Mouse (Mus musculus) forebrain, embryonic 11.5 days (tissue): ENCODE measurements at regions not wholly inside any gene's neighbourhood (a gene's known extent, or its start where the extent isn't known, plus 50 kb on each side); places are given as distances from the start of the nearest gene placed in this dataset.

Experiments
- ATAC-seq: fragments of 200-750 bp; cut with Nextera tagmentation; replicated peaks from 2 replicates; pipeline ENCODE4 v1.8.0; 2017; ENCODE audit warnings: moderate TSS enrichment; ENCODE audit not compliant: low FRiP score
- DNase-seq: peaks from one replicate; pipeline ENCODE4 v3.0.0-alpha.2; 2017; ENCODE audit warnings: low spot score
- H3K27ac ChIP-seq: fragments of 300-500 bp; sonication (generic); 2 replicates; pipeline ENCODE4 v1.5.1; 2014; ENCODE audit warnings: low read depth, low read length
- H3K27me3 ChIP-seq: fragments of 300-500 bp; sonication (generic); 2 replicates; pipeline ENCODE4 v1.6.1; 2014; ENCODE audit warnings: mild to moderate bottlenecking, low read length, mixed read lengths; ENCODE audit not compliant: control insufficient read depth, insufficient read depth
- H3K36me3 ChIP-seq: fragments of 300-500 bp; sonication (generic); 2 replicates; pipeline ENCODE4 v1.6.1; 2014; ENCODE audit warnings: mild to moderate bottlenecking, low read length, moderate library complexity, mixed read lengths; ENCODE audit not compliant: control insufficient read depth, insufficient read depth
- H3K4me1 ChIP-seq: fragments of 300-500 bp; sonication (generic); replicated peaks from 2 replicates; pipeline ENCODE4 v1.6.1; 2014; ENCODE audit warnings: low read length, mixed read lengths; ENCODE audit not compliant: control insufficient read depth, insufficient read depth
- H3K4me2 ChIP-seq: fragments of 300-500 bp; sonication (generic); 2 replicates; pipeline ENCODE4 v1.6.1; 2014; ENCODE audit warnings: low read depth, mild to moderate bottlenecking, low read length, moderate library complexity, mixed read lengths; ENCODE audit not compliant: severe bottlenecking
- H3K4me3 ChIP-seq: fragments of 300-500 bp; sonication (generic); 2 replicates; pipeline ENCODE4 v1.5.1; 2014; ENCODE audit warnings: low read depth, low read length
- H3K9ac ChIP-seq: fragments of 300-500 bp; sonication (generic); 2 replicates; pipeline ENCODE4 v1.6.1; 2014; ENCODE audit warnings: low read length
- H3K9me3 ChIP-seq: fragments of 300-500 bp; sonication (generic); 2 replicates; pipeline ENCODE4 v1.6.1; 2016; ENCODE audit warnings: low read length, mixed read lengths; ENCODE audit not compliant: control insufficient read depth
- WGBS: fragments of 180-500 bp; shearing (Covaris S2); extraction: QIAGEN DNeasy Blood & Tissue Kit; methylation state at CpG from one replicate; pipeline ENCODE4 v1.1.7; 2014; 5-methylcytosine and 5-hydroxymethylcytosine counted together

DNA sequence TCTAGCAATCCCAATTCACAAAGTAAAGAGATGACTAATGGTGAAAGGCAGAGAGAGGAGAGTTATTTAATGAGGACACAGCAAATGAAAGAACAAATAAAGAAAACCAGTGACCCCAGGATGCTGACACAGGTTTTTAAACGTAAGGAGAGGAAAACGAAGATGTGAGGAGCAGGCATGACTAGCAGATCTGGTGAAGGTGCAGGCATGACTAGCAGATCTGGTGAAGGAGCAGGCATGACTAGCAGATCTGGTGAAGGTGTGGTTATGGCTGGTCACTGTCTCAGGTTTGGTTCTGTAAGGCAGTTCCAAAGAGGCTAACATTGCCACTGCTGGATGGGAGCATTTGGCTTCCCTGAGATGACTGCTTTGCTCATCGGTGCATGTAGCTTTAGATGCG lies 57.0 kb downstream of the Mbl2 start:
- no peak overlapping the region for H3K4me3 ChIP-seq
- H3K4me1 ChIP-seq = no peaks in the 10 kb centered on the region
- no peak overlapping the region for H3K4me2 ChIP-seq
- H3K9ac ChIP-seq = no peak overlapping the region
- WGBS = 71% methylated on average over 4 of the region's 4 CpGs
- ATAC-seq (no peak), DNase-seq (no peak)
- H3K27me3 ChIP-seq = no peaks in the 10 kb centered on the region
- no peaks in the 10 kb centered on the region for H3K9me3 ChIP-seq
- H3K27ac ChIP-seq = no peak overlapping the region
- no peaks in the 10 kb centered on the region for H3K36me3 ChIP-seq

DNA sequence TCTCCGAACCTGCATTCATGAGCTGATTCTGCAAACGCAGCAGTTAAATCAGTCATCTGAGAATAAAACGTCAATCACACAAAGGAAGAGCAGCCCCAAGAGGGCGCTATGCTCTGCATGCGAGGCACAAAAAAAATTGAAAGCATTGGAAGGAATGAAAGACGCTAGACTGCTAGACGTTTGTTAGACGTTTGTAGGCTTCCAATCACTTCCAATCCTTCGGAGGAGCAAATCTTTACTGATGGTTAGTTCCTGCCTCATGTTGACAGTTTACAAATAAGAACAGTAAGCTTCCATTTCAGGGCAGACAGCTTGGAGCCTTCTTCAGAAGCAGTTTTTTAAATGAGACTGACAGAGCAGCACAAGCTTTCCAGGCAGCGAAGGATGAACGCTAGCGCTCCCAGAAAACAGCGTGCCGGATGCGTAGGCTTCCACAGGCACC lies 62.5 kb downstream of the Mbl2 start:
- DNase-seq = peak; percentile 54
- no peak for ATAC-seq
- H3K4me3 ChIP-seq = no peak overlapping the region
- no peaks in the 10 kb centered on the region for H3K27me3 ChIP-seq
- H3K4me2 ChIP-seq = no peak overlapping the region
- H3K9me3 ChIP-seq = no peaks in the 10 kb centered on the region
- no peaks in the 10 kb centered on the region for H3K36me3 ChIP-seq
- H3K4me1 ChIP-seq = no peaks in the 10 kb centered on the region
- 44% methylated on average over 15 of the region's 15 CpGs for WGBS
- H3K27ac ChIP-seq = no peak overlapping the region
- no peak overlapping the region for H3K9ac ChIP-seq

GRCm38 (mm10) chr19:30296024-30296423 lies 63.3 kb downstream of the Mbl2 start:
- Histone ChIP-seq H3K4me1 (no peaks in the 10 kb centered on the region), H3K9me3 (no peaks in the 10 kb centered on the region), H3K4me3 (no peak overlapping the region), H3K27ac (no peak overlapping the region), H3K27me3 (no peaks in the 10 kb centered on the region), H3K36me3 (no peaks in the 10 kb centered on the region), H3K9ac (no peak overlapping the region), H3K4me2 (no peak overlapping the region)
- no peak for ATAC-seq
- 86% methylated on average over 3 of the region's 3 CpGs for WGBS
- no peak for DNase-seq

GRCm38 (mm10) chr19:30299536-30299935 lies 66.8 kb downstream of the Mbl2 start:
- Histone ChIP-seq H3K9me3 (no peaks in the 10 kb centered on the region), H3K4me1 (no peaks in the 10 kb centered on the region), H3K27me3 (no peaks in the 10 kb centered on the region), H3K9ac (no peak overlapping the region), H3K4me3 (no peak overlapping the region), H3K4me2 (no peak overlapping the region), H3K27ac (no peak overlapping the region), H3K36me3 (no peaks in the 10 kb centered on the region)
- ATAC-seq (no peak), DNase-seq (no peak)
- 91% methylated on average over 3 of the region's 3 CpGs for WGBS

DNA sequence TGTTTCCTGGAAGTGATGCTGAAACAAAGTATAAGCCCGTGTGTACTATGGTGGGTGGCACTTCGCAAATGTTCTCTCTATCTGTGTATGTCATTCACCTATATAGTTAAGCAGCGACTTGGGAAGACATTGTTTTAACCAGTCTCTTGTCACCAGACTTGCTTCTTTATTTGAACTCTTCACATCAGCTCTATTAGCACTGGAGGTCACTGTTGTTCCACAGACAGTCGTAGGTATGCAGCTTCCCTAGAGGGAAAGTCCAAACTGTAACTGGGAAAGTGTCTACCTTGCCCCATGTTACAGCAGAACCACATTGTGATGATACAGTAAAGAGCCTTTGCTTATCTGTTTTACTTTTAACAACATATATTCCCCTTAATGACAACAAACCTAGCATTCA lies 69.5 kb downstream of the Mbl2 start:
- Histone ChIP-seq H3K4me3 (no peak overlapping the region), H3K4me1 (no peaks in the 10 kb centered on the region), H3K27me3 (no peaks in the 10 kb centered on the region), H3K9me3 (no peaks in the 10 kb centered on the region), H3K4me2 (no peak overlapping the region), H3K27ac (no peak overlapping the region), H3K36me3 (no peaks in the 10 kb centered on the region), H3K9ac (no peak overlapping the region)
- ATAC-seq = no peak
- no peak for DNase-seq
- WGBS = 82% methylated on average over 4 of the region's 4 CpGs

- 91% methylated on average over 2 of the region's 2 CpGs for WGBS
- DNase-seq = no peak
- no peak overlapping the region for H3K4me2 ChIP-seq
- H3K4me1 ChIP-seq = no peaks in the 10 kb centered on the region
- no peak for ATAC-seq
- H3K27me3 ChIP-seq = no peaks in the 10 kb centered on the region
- H3K36me3 ChIP-seq = no peaks in the 10 kb centered on the region
- H3K9ac ChIP-seq = no peak overlapping the region
- no peak overlapping the region for H3K4me3 ChIP-seq
- no peaks in the 10 kb centered on the region for H3K9me3 ChIP-seq
- no peak overlapping the region for H3K27ac ChIP-seq
These were observed 73.6 kb downstream of the Mbl2 start for GRCm38 (mm10) chr19:30306379-30306778.

- ATAC-seq (no peak), DNase-seq (no peak)
- H3K4me1 ChIP-seq = no peaks in the 10 kb centered on the region
- no peaks in the 10 kb centered on the region for H3K36me3 ChIP-seq
- H3K27me3 ChIP-seq = no peaks in the 10 kb centered on the region
- no peak overlapping the region for H3K4me3 ChIP-seq
- WGBS = 87% methylated on average over 6 of the region's 6 CpGs
- H3K9ac ChIP-seq = no peak overlapping the region
- H3K9me3 ChIP-seq = no peaks in the 10 kb centered on the region
- H3K4me2 ChIP-seq = no peak overlapping the region
- no peak overlapping the region for H3K27ac ChIP-seq
These were observed 74.2 kb downstream of the Mbl2 start for GRCm38 (mm10) chr19:30306919-30307318.

DNA sequence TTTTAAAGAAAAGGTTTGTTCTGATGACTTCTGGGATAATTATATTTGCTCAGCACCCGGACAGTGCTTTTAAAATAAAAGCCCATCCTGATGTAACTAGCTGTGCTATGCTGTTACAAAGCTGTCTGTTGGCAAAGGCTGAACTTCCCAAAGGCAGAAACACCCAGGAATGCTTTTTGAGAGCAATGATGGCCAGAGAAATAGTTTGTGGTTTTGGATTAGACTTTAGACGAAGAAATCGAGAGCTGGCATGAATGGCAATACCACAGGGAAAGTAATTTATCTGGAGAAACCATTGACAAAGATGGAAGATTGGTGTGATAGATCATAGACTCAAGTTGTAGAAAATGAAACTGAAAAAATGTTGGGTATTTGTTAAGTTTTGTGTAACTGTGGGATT lies 84.6 kb downstream of the Mbl2 start:
- Histone ChIP-seq H3K4me1 (no peaks in the 10 kb centered on the region), H3K27ac (no peak overlapping the region), H3K4me2 (no peak overlapping the region), H3K36me3 (no peaks in the 10 kb centered on the region), H3K9me3 (no peaks in the 10 kb centered on the region), H3K9ac (no peak overlapping the region), H3K4me3 (no peak overlapping the region), H3K27me3 (no peaks in the 10 kb centered on the region)
- DNase-seq = no peak
- no peak for ATAC-seq
- WGBS = 88% methylated on average over 3 of the region's 3 CpGs

DNA sequence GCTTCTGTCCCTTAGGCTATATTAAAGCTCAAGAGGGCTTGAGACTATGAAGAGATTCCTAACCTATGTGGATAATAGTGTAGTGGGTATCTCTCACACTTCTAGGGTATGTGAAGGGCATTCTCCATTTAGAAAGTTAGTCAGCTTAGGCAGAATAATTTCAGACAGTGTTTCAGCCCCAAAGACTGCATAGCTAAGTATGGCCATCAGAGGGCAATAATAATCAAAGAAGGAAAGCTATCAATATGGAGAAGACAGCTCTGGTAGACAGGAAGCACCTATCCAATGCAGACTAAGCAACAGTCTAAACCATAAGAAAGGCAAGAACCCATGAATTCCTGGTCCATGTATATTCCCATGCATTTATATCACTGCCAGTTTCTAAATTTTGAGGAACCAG lies 95.0 kb downstream of the Mbl2 start:
- no peaks in the 10 kb centered on the region for H3K27me3 ChIP-seq
- no peak for DNase-seq

More for the DNA sequence above, 95.0 kb downstream of the Mbl2 start:
- Histone ChIP-seq H3K9ac (no peak overlapping the region), H3K4me1 (no peaks in the 10 kb centered on the region), H3K9me3 (no peaks in the 10 kb centered on the region), H3K4me2 (no peak overlapping the region), H3K4me3 (no peak overlapping the region), H3K36me3 (no peaks in the 10 kb centered on the region), H3K27ac (no peak overlapping the region)
- no peak for ATAC-seq
